Mouse (Mus musculus) intestine, embryonic 16.5 days (tissue): ENCODE data around the gene Vps16. TPM values are rescaled to one million over a fixed set of nuclear protein-coding genes. Genes with fewer than 3 reads are reported as not detected.

Source experiments
- ATAC-seq: fragments of 200-750 bp; cut with Nextera tagmentation; 2 replicates; pipeline ENCODE4 v1.8.0; 2017; ENCODE audit warnings: moderate TSS enrichment, moderate library complexity
- H3K27ac ChIP-seq: fragments of 300-500 bp; sonication (generic); 2 replicates; pipeline ENCODE4 v1.5.1; 2014; ENCODE audit warnings: mild to moderate bottlenecking, low read length
- H3K27me3 ChIP-seq: fragments of 300-500 bp; sonication (generic); replicated peaks from 2 replicates; pipeline ENCODE4 v1.6.1; 2014; ENCODE audit warnings: low read length, control low read depth, mixed read lengths; ENCODE audit not compliant: control insufficient read depth, insufficient read depth
- H3K36me3 ChIP-seq: fragments of 300-500 bp; sonication (generic); 2 replicates; pipeline ENCODE4 v1.6.1; 2014; ENCODE audit warnings: low read length, control low read depth; ENCODE audit not compliant: control insufficient read depth, insufficient read depth
- H3K4me1 ChIP-seq: fragments of 300-500 bp; sonication (generic); 2 replicates; pipeline ENCODE4 v1.6.1; 2014; ENCODE audit warnings: low read length, control low read depth, mixed read lengths; ENCODE audit not compliant: control insufficient read depth, insufficient read depth
- H3K4me2 ChIP-seq: fragments of 300-500 bp; sonication (generic); 2 replicates; pipeline ENCODE4 v1.6.1; 2014; ENCODE audit warnings: low read depth, low read length, control low read depth
- H3K4me3 ChIP-seq: fragments of 300-500 bp; sonication (generic); 2 replicates; pipeline ENCODE4 v1.5.1; 2014; ENCODE audit warnings: mild to moderate bottlenecking, low read length
- H3K9ac ChIP-seq: fragments of 300-500 bp; sonication (generic); 2 replicates; pipeline ENCODE4 v1.6.1; 2014; ENCODE audit warnings: low read depth, low read length
- H3K9me3 ChIP-seq: fragments of 300-500 bp; sonication (generic); 2 replicates; pipeline ENCODE4 v1.6.1; 2016; ENCODE audit warnings: low read length, control low read depth; ENCODE audit not compliant: control insufficient read depth
- WGBS: fragments of 180-500 bp; shearing (Covaris S2); extraction: QIAGEN DNeasy Blood & Tissue Kit; methylation state at CpG from one replicate; pipeline ENCODE4 v1.1.7; 2014; 5-methylcytosine and 5-hydroxymethylcytosine counted together
- polyA plus RNA-seq: library from polyadenylated mRNA; unstranded; fragments of >200 nt; fragmentation: Nextera tagmentation; extraction: Ambion mirVana; gene quantifications from 2 replicates; pipeline ENCODE4 v1.2.1, GENCODE M21; 2015

Vps16 gene
- polyA plus RNA-seq, 1 experiment from 2014 or later = 81.5 TPM

GRCm38 (mm10) chr2:130438861-130439260 is 14.7 kb downstream of the Vps16 start:
- H3K9ac ChIP-seq = no peak overlapping the region

GRCm38 (mm10) chr2:130439840-130440480 is 15.8 kb downstream of the Vps16 start:
- Histone ChIP-seq H3K27me3 (no peaks in the 10 kb centered on the region), H3K36me3 (peaks cover 11% of the 10 kb centered on the region), H3K9ac (no peak overlapping the region), H3K27ac (no peak overlapping the region), H3K9me3 (no peaks in the 10 kb centered on the region), H3K4me1 (no peaks in the 10 kb centered on the region), H3K4me2 (no peak overlapping the region), H3K4me3 (no peak overlapping the region)
- 89% methylated on average over 4 of the region's 4 CpGs for WGBS
- no peak for ATAC-seq

More at GRCm38 (mm10) chr2:130438861-130439260, 14.7 kb downstream of the Vps16 start:
- H3K9me3 ChIP-seq = no peaks in the 10 kb centered on the region
- 90% methylated on average over 3 of the region's 3 CpGs for WGBS
- no peak for ATAC-seq
- no peak overlapping the region for H3K4me3 ChIP-seq
- no peaks in the 10 kb centered on the region for H3K27me3 ChIP-seq
- no peak overlapping the region for H3K27ac ChIP-seq
- peaks cover 11% of the 10 kb centered on the region for H3K36me3 ChIP-seq
- H3K4me1 ChIP-seq = no peaks in the 10 kb centered on the region
- no peak overlapping the region for H3K4me2 ChIP-seq

- Histone ChIP-seq H3K4me2 (no peak overlapping the region), H3K36me3 (peaks cover 11% of the 10 kb centered on the region), H3K27ac (no peak overlapping the region), H3K27me3 (no peaks in the 10 kb centered on the region), H3K9ac (no peak overlapping the region), H3K9me3 (no peaks in the 10 kb centered on the region), H3K4me3 (no peak overlapping the region), H3K4me1 (no peaks in the 10 kb centered on the region)
- no peak for ATAC-seq
- 89% methylated on average over 10 of the region's 10 CpGs for WGBS
These were observed 18.0 kb downstream of the Vps16 start for GRCm38 (mm10) chr2:130442162-130442561.

GRCm38 (mm10) chr2:130448449-130448848 is 24.3 kb downstream of the Vps16 start:
- Histone ChIP-seq H3K4me3 (no peak overlapping the region), H3K36me3 (no peaks in the 10 kb centered on the region), H3K4me2 (no peak overlapping the region), H3K9me3 (no peaks in the 10 kb centered on the region), H3K4me1 (peaks cover 17% of the 10 kb centered on the region), H3K27ac (no peak overlapping the region), H3K27me3 (no peaks in the 10 kb centered on the region), H3K9ac (no peak overlapping the region)
- ATAC-seq = no peak

- Histone ChIP-seq H3K4me3 (peak overlapping the region; percentile 87), H3K4me2 (peak overlapping the region; percentile 78), H3K4me1 (peaks cover 17% of the 10 kb centered on the region), H3K27ac (no peak overlapping the region), H3K9me3 (no peaks in the 10 kb centered on the region), H3K36me3 (no peaks in the 10 kb centered on the region), H3K9ac (peak overlapping the region; percentile 88), H3K27me3 (no peaks in the 10 kb centered on the region)
- no peak; the same call in 1 of the 2 replicates for ATAC-seq
- 7% methylated on average over 17 of the region's 17 CpGs for WGBS
These were observed 25.1 kb downstream of the Vps16 start for GRCm38 (mm10) chr2:130449021-130449793.

- Histone ChIP-seq H3K9ac (peak within 1 kb of the TSS; percentile 88), H3K4me1 (peaks cover 17% of the 10 kb centered on the region), H3K4me2 (peak within 1 kb of the TSS; percentile 78), H3K36me3 (no peaks in the 10 kb centered on the region), H3K9me3 (no peaks in the 10 kb centered on the region), H3K4me3 (peak within 1 kb of the TSS; percentile 87), H3K27ac (peak within 1 kb of the TSS; percentile 78), H3K27me3 (no peaks in the 10 kb centered on the region)
- WGBS = 1% methylated on average over 48 of the region's 50 CpGs
- peak; percentile 99 for ATAC-seq
These were observed 25.8 kb downstream of the Vps16 start, which contains the start of gene Ptpra for GRCm38 (mm10) chr2:130449794-130450433. Ptpra (plus strand) TSS chr2:130450278.

GRCm38 (mm10) chr2:130450434-130450796 is 26.3 kb downstream of the Vps16 start:
- no peaks in the 10 kb centered on the region for H3K27me3 ChIP-seq
- ATAC-seq = peak; percentile 93
- peak overlapping the region; percentile 87 for H3K4me3 ChIP-seq
- H3K27ac ChIP-seq = peak overlapping the region; percentile 78
- H3K9ac ChIP-seq = peak overlapping the region; percentile 88
- H3K9me3 ChIP-seq = no peaks in the 10 kb centered on the region
- H3K4me1 ChIP-seq = peaks cover 17% of the 10 kb centered on the region
- H3K4me2 ChIP-seq = peak overlapping the region; percentile 78
- no peaks in the 10 kb centered on the region for H3K36me3 ChIP-seq
- WGBS = under 1% methylated on average over 47 of the region's 47 CpGs

GRCm38 (mm10) chr2:130451086-130451726 is 27.1 kb downstream of the Vps16 start:
- Histone ChIP-seq H3K27ac (no peak overlapping the region), H3K9me3 (no peaks in the 10 kb centered on the region), H3K4me2 (peak overlapping the region; percentile 78), H3K4me3 (peak overlapping the region; percentile 87), H3K4me1 (peaks cover 17% of the 10 kb centered on the region), H3K27me3 (no peaks in the 10 kb centered on the region), H3K9ac (peak overlapping the region; percentile 88), H3K36me3 (no peaks in the 10 kb centered on the region)
- ATAC-seq = no peak
- WGBS = 67% methylated on average over 14 of the region's 14 CpGs

- H3K4me2 ChIP-seq = peak overlapping the region; percentile 78
- H3K4me1 ChIP-seq = peaks cover 17% of the 10 kb centered on the region
- ATAC-seq = no peak
- no peak overlapping the region for H3K27ac ChIP-seq
- H3K4me3 ChIP-seq = no peak overlapping the region
- H3K27me3 ChIP-seq = no peaks in the 10 kb centered on the region
- no peaks in the 10 kb centered on the region for H3K9me3 ChIP-seq
- no peaks in the 10 kb centered on the region for H3K36me3 ChIP-seq
- 58% methylated on average over 3 of the region's 3 CpGs for WGBS
- H3K9ac ChIP-seq = peak overlapping the region; percentile 1; the same call in 1 of the 2 replicates
These were observed 27.6 kb downstream of the Vps16 start for GRCm38 (mm10) chr2:130451727-130452090.
